Mouse (Mus musculus) thymus, adult 2 months (tissue): ENCODE results near the gene Lrp11. TPM values are rescaled to one million over a fixed set of nuclear protein-coding genes. Genes with fewer than 3 reads are reported as not detected.

Experiments
- DNase-seq: peaks from one replicate; pipeline ENCODE4 v3.0.0; 2021
- H3K27ac ChIP-seq: fragments of 200-500 bp; 2 replicates; pipeline ENCODE4 v1.5.1; 2012; ENCODE audit warnings: low read length, control low read depth; ENCODE audit not compliant: control insufficient read depth, insufficient read depth
- H3K27me3 ChIP-seq: fragments of 200-500 bp; 2 replicates; pipeline ENCODE4 v1.6.1; 2012; ENCODE audit warnings: mild to moderate bottlenecking, low read length, moderate library complexity, mixed read lengths; ENCODE audit not compliant: control insufficient read depth, insufficient read depth
- H3K36me3 ChIP-seq: fragments of 200-500 bp; 2 replicates; pipeline ENCODE4 v1.6.1; 2012; ENCODE audit warnings: mild to moderate bottlenecking, low read length, moderate library complexity; ENCODE audit not compliant: control insufficient read depth, insufficient read depth
- H3K4me1 ChIP-seq: fragments of 200-500 bp; replicated peaks from 2 replicates; pipeline ENCODE4 v1.6.1; 2012; ENCODE audit warnings: low read length; ENCODE audit not compliant: control insufficient read depth, insufficient read depth
- H3K4me3 ChIP-seq: fragments of 200-500 bp; 2 replicates; pipeline ENCODE4 v1.5.1; 2012; ENCODE audit warnings: mild to moderate bottlenecking, low read length, control low read depth, moderate library complexity; ENCODE audit not compliant: control insufficient read depth, insufficient read depth
- CTCF ChIP-seq: fragments of 200-500 bp; IDR thresholded peaks from 2 replicates; pipeline ENCODE4 v1.5.1; 2012; ENCODE audit warnings: mild to moderate bottlenecking, control low read depth, low read length, moderate library complexity, borderline replicate concordance; ENCODE audit not compliant: control insufficient read depth, poor library complexity, insufficient read depth; ENCODE audit errors: extremely low read depth
- POLR2A ChIP-seq: fragments of 200-500 bp; IDR thresholded peaks from 2 replicates; pipeline ENCODE4 v1.6.1; 2012; ENCODE audit warnings: mild to moderate bottlenecking, low read length, control low read depth, moderate library complexity; ENCODE audit not compliant: control insufficient read depth, poor library complexity, insufficient read depth; ENCODE audit errors: extremely low read depth
- WGBS: fragments of 180-500 bp; shearing (Covaris S2); methylation state at CpG from one replicate; pipeline ENCODE4 v1.1.7; 2018; 5-methylcytosine and 5-hydroxymethylcytosine counted together
- polyA plus RNA-seq: library from polyadenylated mRNA; depleted of rRNA; stranded (reverse); fragments of >200 nt; gene quantifications from 2 replicates; pipeline ENCODE4 v1.2.3, GENCODE M21; 2012

Lrp11 gene
- polyA plus RNA-seq, 1 experiment: 5.0 TPM

DNA sequence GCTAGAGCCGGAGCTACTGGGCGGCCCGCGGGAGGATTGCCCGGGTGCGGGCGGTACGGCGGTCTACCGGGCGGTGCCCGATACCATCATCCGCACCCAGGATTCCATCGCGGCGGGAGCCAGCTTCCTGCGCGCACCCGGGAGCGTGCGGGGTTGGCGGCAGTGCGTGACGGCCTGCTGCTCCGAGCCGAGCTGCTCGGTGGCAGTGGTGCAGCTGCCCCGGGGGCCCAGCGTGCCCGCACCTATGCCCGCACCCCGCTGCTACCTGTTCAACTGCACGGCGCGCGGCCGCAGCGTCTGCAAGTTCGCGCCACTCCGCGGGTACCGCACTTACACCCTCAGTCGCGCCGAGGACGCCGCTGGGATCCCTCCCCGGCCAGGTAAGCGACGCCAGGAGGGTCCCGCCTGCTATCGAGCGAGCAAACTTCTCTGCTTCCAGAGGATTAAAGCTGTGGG is 662 bp downstream of the Lrp11 start:
- no peak for DNase-seq

GRCm38 (mm10) chr10:7590792-7591191 is 1.2 kb downstream of the Lrp11 start:
- H3K4me3 ChIP-seq: no peak overlapping the region

More for the DNA sequence above, 662 bp downstream of the Lrp11 start:
- no peak overlapping the region for H3K27ac ChIP-seq
- peaks cover 5% of the 10 kb centered on the region for H3K4me1 ChIP-seq
- H3K36me3 ChIP-seq: no peaks in the 10 kb centered on the region
- no peak for TF ChIP-seq CTCF
- TF ChIP-seq POLR2A: no peak
- peak overlapping the region; percentile 75 for H3K4me3 ChIP-seq
- 1% methylated on average over 54 of the region's 54 CpGs for WGBS
- H3K27me3 ChIP-seq: peaks cover 4% of the 10 kb centered on the region; the same call in 1 of the 2 replicates

DNA sequence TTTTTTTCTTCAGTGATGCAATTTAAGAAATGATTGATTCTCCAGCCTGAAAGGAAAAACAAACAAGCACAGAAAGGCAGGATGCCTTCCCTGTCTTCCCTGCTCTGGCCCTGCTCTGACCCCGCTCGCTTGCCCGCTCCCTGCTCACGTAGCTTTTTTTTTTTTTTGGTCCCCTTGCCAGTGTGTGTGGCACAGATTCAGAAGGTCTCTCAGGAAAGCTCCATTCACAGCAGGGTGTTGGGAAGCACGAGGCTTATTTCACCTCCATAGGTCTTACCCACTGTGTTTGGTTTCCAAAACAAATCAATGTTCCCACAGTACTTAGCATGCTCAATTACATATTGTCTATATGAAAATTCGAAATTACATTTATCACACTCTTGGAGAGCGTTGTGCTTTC is 5.2 kb downstream of the Lrp11 start:
- 87% methylated on average over 7 of the region's 7 CpGs for WGBS
- DNase-seq: no peak

More at GRCm38 (mm10) chr10:7590792-7591191, 1.2 kb downstream of the Lrp11 start:
- 25% methylated on average over 8 of the region's 8 CpGs for WGBS
- Histone ChIP-seq H3K27me3 (peaks cover 4% of the 10 kb centered on the region; the same call in 1 of the 2 replicates), H3K27ac (no peak overlapping the region), H3K4me1 (peaks cover 5% of the 10 kb centered on the region), H3K36me3 (no peaks in the 10 kb centered on the region)
- TF ChIP-seq POLR2A (no peak), CTCF (no peak)
- DNase-seq: no peak

GRCm38 (mm10) chr10:7596251-7596650 is 6.7 kb downstream of the Lrp11 start:
- Histone ChIP-seq H3K36me3 (no peaks in the 10 kb centered on the region), H3K4me3 (no peak overlapping the region), H3K27me3 (peaks cover 3% of the 10 kb centered on the region; the same call in 1 of the 2 replicates), H3K4me1 (no peaks in the 10 kb centered on the region), H3K27ac (no peak overlapping the region)
- no peak for TF ChIP-seq POLR2A
- TF ChIP-seq CTCF: no peak
- no peak for DNase-seq
- WGBS: 76% methylated on average over 1 of the region's 1 CpGs

More for the DNA sequence above, 5.2 kb downstream of the Lrp11 start:
- no peak overlapping the region for H3K27ac ChIP-seq
- H3K4me1 ChIP-seq: peaks cover 5% of the 10 kb centered on the region
- TF ChIP-seq CTCF (no peak), POLR2A (no peak)
- peaks cover 4% of the 10 kb centered on the region; the same call in 1 of the 2 replicates for H3K27me3 ChIP-seq
- no peak overlapping the region for H3K4me3 ChIP-seq
- no peaks in the 10 kb centered on the region for H3K36me3 ChIP-seq

GRCm38 (mm10) chr10:7598177-7598576 is 8.6 kb downstream of the Lrp11 start:
- TF ChIP-seq CTCF (no peak), POLR2A (no peak)
- Histone ChIP-seq H3K27ac (no peak overlapping the region), H3K4me3 (no peak overlapping the region), H3K27me3 (no peaks in the 10 kb centered on the region), H3K4me1 (no peaks in the 10 kb centered on the region), H3K36me3 (no peaks in the 10 kb centered on the region)
- no peak for DNase-seq
- WGBS: 36% methylated on average over 7 of the region's 7 CpGs

GRCm38 (mm10) chr10:7600647-7601046 is 11.0 kb downstream of the Lrp11 start:
- DNase-seq: peak; percentile 82
- no peaks in the 10 kb centered on the region for H3K4me1 ChIP-seq
- WGBS: 10% methylated on average over 6 of the region's 6 CpGs
- H3K4me3 ChIP-seq: no peak overlapping the region
- H3K27me3 ChIP-seq: no peaks in the 10 kb centered on the region
- no peak overlapping the region for H3K27ac ChIP-seq
- no peaks in the 10 kb centered on the region for H3K36me3 ChIP-seq
- no peak for TF ChIP-seq POLR2A
- peak; percentile 90 for TF ChIP-seq CTCF

GRCm38 (mm10) chr10:7605168-7605567 is 15.6 kb downstream of the Lrp11 start:
- WGBS: 95% methylated on average over 2 of the region's 2 CpGs
- H3K4me3 ChIP-seq: no peak overlapping the region
- no peak overlapping the region for H3K27ac ChIP-seq
- no peaks in the 10 kb centered on the region for H3K36me3 ChIP-seq
- no peaks in the 10 kb centered on the region for H3K4me1 ChIP-seq
- no peaks in the 10 kb centered on the region for H3K27me3 ChIP-seq
- no peak for TF ChIP-seq POLR2A
- TF ChIP-seq CTCF: no peak
- no peak for DNase-seq
